Mouse (Mus musculus) liver, embryonic 14.5 days (tissue): Measurements from ENCODE around the gene Stat3. TPM values are rescaled to one million over a fixed set of nuclear protein-coding genes. Genes with fewer than 3 reads are reported as not detected.

Experiments used
- ATAC-seq: fragments of 200-750 bp; cut with Nextera tagmentation; 2 replicates; pipeline ENCODE4 v1.8.0; 2017; ENCODE audit warnings: moderate number of reproducible peaks, mild to moderate bottlenecking, moderate library complexity; ENCODE audit not compliant: insufficient read depth
- DNase-seq, 3 experiments: peaks; one replicate each; pipeline ENCODE4 v3.0.0-alpha.2; 2012 to 2013; ENCODE audit warnings: low read depth in 3 of 3, low spot score in 3 of 3
- H3K27ac ChIP-seq: fragments of 300-500 bp; sonication (generic); 2 replicates; pipeline ENCODE4 v1.5.1; 2014; ENCODE audit warnings: moderate library complexity, mild to moderate bottlenecking, control low read depth, inconsistent platforms
- H3K27me3 ChIP-seq: fragments of 300-500 bp; sonication (generic); 2 replicates; pipeline ENCODE4 v1.6.1; 2014; ENCODE audit warnings: mild to moderate bottlenecking, low read length, moderate library complexity; ENCODE audit not compliant: control insufficient read depth, insufficient read depth
- H3K36me3 ChIP-seq: fragments of 300-500 bp; sonication (generic); replicated peaks from 2 replicates; pipeline ENCODE4 v1.6.1; 2014; ENCODE audit warnings: low read depth; ENCODE audit not compliant: control insufficient read depth, insufficient read depth
- H3K4me1 ChIP-seq, 2 experiments: fragments of 200-500 bp in 1 of 2; fragments of 300-500 bp in 1 of 2; sonication (generic) in 1 of 2; replicated peaks; 2 replicates each; pipeline ENCODE4 v1.6.1; 2012 to 2014; ENCODE audit warnings: antibody characterized with exemption in 1 of 2, inconsistent platforms in 1 of 2, low read length in 1 of 2; ENCODE audit not compliant: control insufficient read depth in 2 of 2, insufficient read depth in 2 of 2
- H3K4me2 ChIP-seq: fragments of 300-500 bp; sonication (generic); 2 replicates; pipeline ENCODE4 v1.6.1; 2014; ENCODE audit warnings: low read depth, mild to moderate bottlenecking, control low read depth, moderate library complexity
- H3K4me3 ChIP-seq, 2 experiments: fragments of 200-500 bp in 1 of 2; fragments of 300-500 bp in 1 of 2; sonication (generic) in 1 of 2; 2 replicates each; pipeline ENCODE4 v1.5.1; 2012 to 2014; ENCODE audit warnings: low read depth in 2 of 2, low read length in 2 of 2, mild to moderate bottlenecking in 2 of 2, control low read depth in 1 of 2, inconsistent platforms in 1 of 2, moderate library complexity in 1 of 2; ENCODE audit not compliant: insufficient read depth in 1 of 2
- H3K9ac ChIP-seq: fragments of 300-500 bp; sonication (generic); replicated peaks from 2 replicates; pipeline ENCODE4 v1.6.1; 2014; ENCODE audit warnings: mild to moderate bottlenecking, control low read depth, moderate library complexity
- H3K9me3 ChIP-seq: fragments of 300-500 bp; sonication (generic); 2 replicates; pipeline ENCODE4 v1.6.1; 2016; ENCODE audit warnings: low read length, mixed read lengths; ENCODE audit not compliant: control insufficient read depth
- CTCF ChIP-seq: IDR thresholded peaks from 2 replicates; pipeline ENCODE4 v1.5.1; 2016; ENCODE audit warnings: antibody characterized with exemption, low read depth, control low read depth
- EP300 ChIP-seq: IDR thresholded peaks from 2 replicates; pipeline ENCODE4 v1.6.1; 2016; ENCODE audit warnings: antibody characterized with exemption, low read depth
- WGBS: fragments of 180-500 bp; shearing (Covaris S2); extraction: QIAGEN DNeasy Blood & Tissue Kit; methylation state at CpG from one replicate; pipeline ENCODE4 v1.1.7; 2014; ENCODE audit not compliant: insufficient replicate concordance; 5-methylcytosine and 5-hydroxymethylcytosine counted together
- polyA plus RNA-seq, 2 experiments: library from polyadenylated mRNA; depleted of rRNA in 1 of 2; stranded (reverse) in 1 of 2; unstranded in 1 of 2; fragments of >200 nt; fragmentation: Nextera tagmentation in 1 of 2; extraction: Ambion mirVana in 1 of 2; gene quantifications; 2 replicates each; pipeline versions ENCODE4 v1.2.1 to v1.2.3; 2012 to 2014

The Stat3 gene
- polyA plus RNA-seq, 2 experiments, result 17.7 to 27.4 TPM

- peaks cover 11 to 17% of the 10 kb centered on the region in 2 experiments for H3K4me1 ChIP-seq
- H3K4me2 ChIP-seq, result no peak overlapping the region
- H3K4me3 ChIP-seq, result no peak overlapping the region
- no peak for TF ChIP-seq CTCF
- no peak for TF ChIP-seq EP300
- DNase-seq (no peak), ATAC-seq (no peak)
- H3K9ac ChIP-seq, result no peak overlapping the region
- WGBS, result 79% methylated on average over 8 of the region's 8 CpGs
- H3K9me3 ChIP-seq, result no peaks in the 10 kb centered on the region
- H3K27ac ChIP-seq, result no peak overlapping the region
- H3K27me3 ChIP-seq, result no peaks in the 10 kb centered on the region
- H3K36me3 ChIP-seq, result no peaks in the 10 kb centered on the region
Observed at GRCm38 (mm10) chr11:100843070-100843669, 96.2 kb downstream of the Stat3 start.

GRCm38 (mm10) chr11:100842025-100842424 is 97.3 kb downstream of the Stat3 start:
- Histone ChIP-seq H3K4me1 (peaks cover 7 to 12% of the 10 kb centered on the region in 2 experiments), H3K4me3 (no peak overlapping the region), H3K9me3 (peaks cover 3% of the 10 kb centered on the region), H3K27ac (no peak overlapping the region), H3K4me2 (peak overlapping the region; percentile 31), H3K36me3 (no peaks in the 10 kb centered on the region), H3K27me3 (no peaks in the 10 kb centered on the region), H3K9ac (no peak overlapping the region)
- DNase-seq (no peak), ATAC-seq (no peak)
- 79% methylated on average over 7 of the region's 7 CpGs for WGBS
- TF ChIP-seq CTCF, result no peak
- no peak for TF ChIP-seq EP300

- 23% methylated on average over 12 of the region's 12 CpGs for WGBS
- H3K9ac ChIP-seq, result no peak overlapping the region
- DNase-seq (no peak), ATAC-seq (0 out of 2 replicates have a peak, but pooled peaks have one; percentile 23)
- no peak overlapping the region for H3K4me3 ChIP-seq
- H3K4me1 ChIP-seq, result peaks cover 7 to 12% of the 10 kb centered on the region in 2 experiments
- no peak overlapping the region for H3K27ac ChIP-seq
- H3K27me3 ChIP-seq, result no peaks in the 10 kb centered on the region
- peak overlapping the region; percentile 38 for H3K4me2 ChIP-seq
- TF ChIP-seq CTCF (no peak), EP300 (no peak)
- H3K36me3 ChIP-seq, result no peaks in the 10 kb centered on the region
- H3K9me3 ChIP-seq, result peaks cover 3% of the 10 kb centered on the region
Observed at GRCm38 (mm10) chr11:100840866-100841265, 98.5 kb downstream of the Stat3 start.

GRCm38 (mm10) chr11:100839523-100839922 is 99.8 kb downstream of the Stat3 start:
- Histone ChIP-seq H3K4me1 (peaks cover 7 to 12% of the 10 kb centered on the region in 2 experiments; a peak in 3 of 4 replicates), H3K9me3 (peaks cover 3% of the 10 kb centered on the region), H3K36me3 (no peaks in the 10 kb centered on the region), H3K27me3 (no peaks in the 10 kb centered on the region), H3K4me3 (no peak overlapping the region), H3K9ac (no peak overlapping the region), H3K4me2 (no peak overlapping the region), H3K27ac (no peak overlapping the region)
- 79% methylated on average over 8 of the region's 8 CpGs for WGBS
- DNase-seq (no peak), ATAC-seq (no peak)
- TF ChIP-seq EP300 (no peak), CTCF (no peak)

- Histone ChIP-seq H3K4me3 (no peak overlapping the region), H3K4me2 (no peak overlapping the region), H3K9ac (no peak overlapping the region), H3K4me1 (peaks cover 7 to 12% of the 10 kb centered on the region in 2 experiments; a peak in 3 of 4 replicates), H3K27me3 (no peaks in the 10 kb centered on the region), H3K36me3 (no peaks in the 10 kb centered on the region), H3K9me3 (peaks cover 3% of the 10 kb centered on the region), H3K27ac (no peak overlapping the region)
- 52% methylated on average over 9 of the region's 9 CpGs for WGBS
- ATAC-seq, result no peak
- DNase-seq, result no peak
- TF ChIP-seq CTCF (no peak), EP300 (no peak)
Observed at GRCm38 (mm10) chr11:100838894-100839293, 100.4 kb downstream of the Stat3 start.
